Mouse (Mus musculus) heart, embryonic 10.5 days (tissue): ENCODE data around the gene Nyap1. TPM values are rescaled to one million over a fixed set of nuclear protein-coding genes. Genes with fewer than 3 reads are reported as not detected.
A peak's percentile ranks its signal among the peaks of the same experiment; 100 is the strongest.

ENCODE experiments used
- DNase-seq: peaks from one replicate; pipeline ENCODE4 v3.0.0-alpha.2; 2017; ENCODE audit warnings: low spot score
- H3K27ac ChIP-seq: fragments of 300-500 bp; sonication (generic); 2 replicates; pipeline ENCODE4 v1.5.1; 2016; ENCODE audit warnings: mild to moderate bottlenecking
- H3K27me3 ChIP-seq: fragments of 300-500 bp; sonication (generic); 2 replicates; pipeline ENCODE4 v1.6.1; 2016; ENCODE audit warnings: mild to moderate bottlenecking; ENCODE audit not compliant: poor library complexity, insufficient read depth, severe bottlenecking
- H3K36me3 ChIP-seq: fragments of 300-500 bp; sonication (generic); 2 replicates; pipeline ENCODE4 v1.6.1; 2016; ENCODE audit warnings: mild to moderate bottlenecking, moderate library complexity
- H3K4me1 ChIP-seq: fragments of 300-500 bp; sonication (generic); 2 replicates; pipeline ENCODE4 v1.6.1; 2016; ENCODE audit warnings: mild to moderate bottlenecking
- H3K4me3 ChIP-seq: fragments of 300-500 bp; sonication (generic); 2 replicates; pipeline ENCODE4 v1.5.1; 2016; ENCODE audit warnings: mild to moderate bottlenecking, moderate library complexity
- H3K9me3 ChIP-seq: fragments of 300-500 bp; sonication (generic); 2 replicates; pipeline ENCODE4 v1.6.1; 2016; ENCODE audit warnings: mild to moderate bottlenecking, moderate library complexity
- WGBS: fragments of 180-500 bp; shearing (Covaris S2); methylation state at CpG from one replicate; pipeline ENCODE4 v1.1.7; 2016; 5-methylcytosine and 5-hydroxymethylcytosine counted together
- polyA plus RNA-seq: library from polyadenylated mRNA; unstranded; fragments of >200 nt; fragmentation: Nextera tagmentation; extraction: Ambion mirVana; gene quantifications from 2 replicates; pipeline ENCODE4 v1.2.1, GENCODE M21; 2016

Nyap1 gene
- polyA plus RNA-seq, 1 experiment from 2014 or later: 1.4 TPM

GRCm38 (mm10) chr5:137746851-137747325, 5.5 kb upstream of the Nyap1 start:
- Histone ChIP-seq H3K9me3 (no peaks in the 10 kb centered on the region), H3K27ac (peak overlapping the region; percentile 94), H3K27me3 (no peaks in the 10 kb centered on the region), H3K36me3 (peaks cover 19% of the 10 kb centered on the region), H3K4me1 (peaks cover 46% of the 10 kb centered on the region), H3K4me3 (peak overlapping the region; percentile 85)
- under 1% methylated on average over 16 of the region's 16 CpGs for WGBS
- DNase-seq: no peak

GRCm38 (mm10) chr5:137746282-137746850, 5.0 kb upstream of the Nyap1 start:
- no peaks in the 10 kb centered on the region for H3K9me3 ChIP-seq
- peak; percentile 92 for DNase-seq
- H3K4me1 ChIP-seq: peaks cover 46% of the 10 kb centered on the region
- no peaks in the 10 kb centered on the region for H3K27me3 ChIP-seq
- H3K4me3 ChIP-seq: peak overlapping the region; percentile 85
- peak overlapping the region; percentile 94 for H3K27ac ChIP-seq
- H3K36me3 ChIP-seq: peaks cover 14% of the 10 kb centered on the region
- under 1% methylated on average over 19 of the region's 20 CpGs for WGBS

- Histone ChIP-seq H3K4me1 (peaks cover 47% of the 10 kb centered on the region), H3K27me3 (no peaks in the 10 kb centered on the region), H3K4me3 (peak within 1 kb of the TSS; percentile 85), H3K36me3 (peaks cover 8% of the 10 kb centered on the region), H3K27ac (peak within 1 kb of the TSS; percentile 94), H3K9me3 (no peaks in the 10 kb centered on the region)
- 5% methylated on average over 28 of the region's 28 CpGs for WGBS
- DNase-seq: peak; percentile 98
Observed at GRCm38 (mm10) chr5:137745214-137746171, 4.1 kb upstream of the Nyap1 start, which contains the start of gene Tsc22d4. Gene Tsc22d4, plus strand, starts transcription at chr5:137745730.

GRCm38 (mm10) chr5:137744197-137744596, 2.8 kb upstream of the Nyap1 start:
- H3K9me3 ChIP-seq: no peaks in the 10 kb centered on the region
- no peaks in the 10 kb centered on the region for H3K27me3 ChIP-seq
- H3K36me3 ChIP-seq: peaks cover 2% of the 10 kb centered on the region
- WGBS: 93% methylated on average over 7 of the region's 7 CpGs
- DNase-seq: no peak
- H3K4me3 ChIP-seq: no peak overlapping the region
- no peak overlapping the region for H3K27ac ChIP-seq
- H3K4me1 ChIP-seq: peaks cover 53% of the 10 kb centered on the region

- Histone ChIP-seq H3K9me3 (no peaks in the 10 kb centered on the region), H3K27me3 (no peaks in the 10 kb centered on the region), H3K27ac (no peak overlapping the region), H3K4me3 (no peak overlapping the region), H3K4me1 (peaks cover 54% of the 10 kb centered on the region), H3K36me3 (0 out of 2 replicates have a peak, but pooled peaks cover 3% of the 10 kb centered on the region)
- WGBS: 93% methylated on average over 6 of the region's 6 CpGs
- DNase-seq: peak; percentile 58
Observed at GRCm38 (mm10) chr5:137742836-137743235, 1.4 kb upstream of the Nyap1 start.

- H3K27me3 ChIP-seq: no peaks in the 10 kb centered on the region
- no peaks in the 10 kb centered on the region for H3K9me3 ChIP-seq
- DNase-seq: no peak
- 0 out of 2 replicates have a peak, but pooled peaks cover 6% of the 10 kb centered on the region for H3K36me3 ChIP-seq
- peak overlapping the region; percentile 88; the same call in 1 of the 2 replicates for H3K27ac ChIP-seq
- H3K4me3 ChIP-seq: peak overlapping the region; percentile 66
- H3K4me1 ChIP-seq: peaks cover 49% of the 10 kb centered on the region
- WGBS: 57% methylated on average over 10 of the region's 10 CpGs
Observed at GRCm38 (mm10) chr5:137742048-137742447, 641 bp upstream of the Nyap1 start.

- H3K4me1 ChIP-seq: peaks cover 47% of the 10 kb centered on the region
- peak overlapping the region; percentile 66 for H3K4me3 ChIP-seq
- H3K27me3 ChIP-seq: no peaks in the 10 kb centered on the region
- DNase-seq: no peak
- H3K36me3 ChIP-seq: peaks cover 18% of the 10 kb centered on the region
- H3K27ac ChIP-seq: peak overlapping the region; percentile 88
- H3K9me3 ChIP-seq: no peaks in the 10 kb centered on the region
- WGBS: 11% methylated on average over 11 of the region's 11 CpGs
Observed at GRCm38 (mm10) chr5:137740506-137740905, 901 bp downstream of the Nyap1 start.

GRCm38 (mm10) chr5:137739471-137739870, 1.9 kb downstream of the Nyap1 start:
- H3K27me3 ChIP-seq: no peaks in the 10 kb centered on the region
- H3K9me3 ChIP-seq: no peaks in the 10 kb centered on the region
- no peak overlapping the region for H3K27ac ChIP-seq
- H3K4me3 ChIP-seq: no peak overlapping the region
- peaks cover 27% of the 10 kb centered on the region for H3K36me3 ChIP-seq
- DNase-seq: no peak
- peaks cover 51% of the 10 kb centered on the region for H3K4me1 ChIP-seq
- WGBS: 68% methylated on average over 9 of the region's 9 CpGs

- 48% methylated on average over 5 of the region's 5 CpGs for WGBS
- Histone ChIP-seq H3K4me1 (peaks cover 60% of the 10 kb centered on the region), H3K36me3 (peaks cover 28% of the 10 kb centered on the region), H3K27me3 (no peaks in the 10 kb centered on the region), H3K9me3 (no peaks in the 10 kb centered on the region), H3K27ac (no peak overlapping the region), H3K4me3 (no peak overlapping the region)
- no peak for DNase-seq
Observed at GRCm38 (mm10) chr5:137738516-137738915, 2.9 kb downstream of the Nyap1 start.

GRCm38 (mm10) chr5:137737400-137737940, 3.9 kb downstream of the Nyap1 start:
- H3K27me3 ChIP-seq: peaks cover 6% of the 10 kb centered on the region
- H3K4me1 ChIP-seq: peaks cover 60% of the 10 kb centered on the region
- 84% methylated on average over 6 of the region's 6 CpGs for WGBS
- H3K27ac ChIP-seq: peak overlapping the region; percentile 38; the same call in 1 of the 2 replicates
- H3K9me3 ChIP-seq: no peaks in the 10 kb centered on the region
- H3K36me3 ChIP-seq: peaks cover 38% of the 10 kb centered on the region
- DNase-seq: no peak
- no peak overlapping the region for H3K4me3 ChIP-seq

GRCm38 (mm10) chr5:137734289-137735061, 6.9 kb downstream of the Nyap1 start:
- H3K36me3 ChIP-seq: peaks cover 40% of the 10 kb centered on the region
- peaks cover 16% of the 10 kb centered on the region for H3K27me3 ChIP-seq
- no peaks in the 10 kb centered on the region for H3K9me3 ChIP-seq
- peaks cover 39% of the 10 kb centered on the region; the same call in 1 of the 2 replicates for H3K4me1 ChIP-seq
- 74% methylated on average over 6 of the region's 6 CpGs for WGBS
- H3K27ac ChIP-seq: 0 out of 2 replicates have a peak overlapping the region, but pooled peaks have one; percentile 8
- no peak overlapping the region for H3K4me3 ChIP-seq
- DNase-seq: no peak

GRCm38 (mm10) chr5:137733638-137734288, 7.6 kb downstream of the Nyap1 start:
- Histone ChIP-seq H3K27me3 (peaks cover 16% of the 10 kb centered on the region), H3K36me3 (peaks cover 40% of the 10 kb centered on the region), H3K4me3 (no peak overlapping the region), H3K9me3 (no peaks in the 10 kb centered on the region), H3K27ac (no peak overlapping the region), H3K4me1 (peaks cover 32% of the 10 kb centered on the region; the same call in 1 of the 2 replicates)
- 88% methylated on average over 12 of the region's 12 CpGs for WGBS
- no peak for DNase-seq
